Mouse (Mus musculus): ENCODE measurements at regions not wholly inside any gene's neighbourhood (a gene's known extent, or its start where the extent isn't known, plus 50 kb on each side); places are given as distances from the start of the nearest gene placed in this dataset.

DNA sequence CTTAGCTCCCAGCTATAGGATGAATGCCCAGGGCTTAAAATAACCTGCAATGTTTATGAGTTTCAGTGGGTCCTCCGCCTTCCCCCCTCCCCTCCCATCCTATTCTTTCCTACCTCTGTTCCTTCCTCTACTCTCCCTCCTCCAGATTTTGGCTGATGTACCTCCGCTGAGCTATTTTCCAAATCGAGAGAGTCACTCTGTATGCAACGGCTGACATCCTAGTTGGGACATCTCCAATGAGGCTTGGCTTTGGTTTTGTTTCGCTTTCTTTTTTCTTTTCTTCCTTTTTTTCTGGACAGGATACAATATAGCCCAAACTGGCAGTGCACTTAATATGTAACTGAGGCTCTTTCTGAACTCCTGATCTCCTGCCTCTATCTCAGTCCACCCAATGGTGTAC, 76.7 kb upstream of the Klf7 start:
- TF ChIP-seq CTCF (IDR thresholded peaks at IDR 0.05; ENCODE audit: control insufficient read depth, insufficient read depth, insufficient read length) (no peak), MYOG (IDR thresholded peaks at IDR 0.05; ENCODE audit: control insufficient read depth, extremely low read depth, insufficient read length) (no peak), MYOD1 (IDR thresholded peaks at IDR 0.05; ENCODE audit: control insufficient read depth, insufficient read length, low read depth) (no peak), CEBPB (IDR thresholded peaks at IDR 0.05; ENCODE audit: low read depth) (no peak)
